In genomic region chr17:56218377-56219191, GRCm38 (mm10) we compare ENCODE assay signal across 8 mouse cellular contexts. TPM values are rescaled to one million over a fixed set of nuclear protein-coding genes. Genes with fewer than 3 reads are reported as not detected.
DNase-seq lines count a peak whose midpoint lies in the region; ATAC-seq lines count a peak whose summit lies in the region.

TSS of gene Dpp9 (minus strand) at chr17:56218905.

- WGBS in hindbrain, embryonic 12.5 days, result under 1% methylated on average over 74 of the region's 78 CpGs

- H3K9me3 ChIP-seq in hindbrain, embryonic 12.5 days (replicated peaks), result no peaks in the 10 kb centered on the region

- peak within 1 kb of the TSS; percentile 91 for H3K27ac ChIP-seq in hindbrain, embryonic 12.5 days

- peak within 1 kb of the TSS; percentile 94 for H3K9ac ChIP-seq in hindbrain, embryonic 12.5 days

- peaks cover 21% of the 10 kb centered on the region for H3K4me1 ChIP-seq in hindbrain, embryonic 12.5 days

- H3K4me2 ChIP-seq in hindbrain, embryonic 12.5 days (replicated peaks), result peak within 1 kb of the TSS; percentile 85

- H3K27me3 ChIP-seq in hindbrain, embryonic 12.5 days, result 0 out of 2 replicates have a peak, but pooled peaks cover 4% of the 10 kb centered on the region

- peak; percentile 100 for ATAC-seq in hindbrain, embryonic 12.5 days (ENCODE audit: low FRiP score)

- H3K4me3 ChIP-seq in hindbrain, embryonic 12.5 days, result peak within 1 kb of the TSS; percentile 93

- peaks cover 6% of the 10 kb centered on the region; the same call in 1 of the 2 replicates for H3K36me3 ChIP-seq in hindbrain, embryonic 12.5 days

- DNase-seq in NIH3T3 (ENCODE audit: low read depth), result peak; percentile 95
- peak; percentile 93 to 94 for DNase-seq in cerebellum, postnatal 10 days
- peak; percentile 90 to 92 for DNase-seq in frontal cortex, postnatal 10 days (ENCODE audit: low spot score in 2 of 2)
- peak; percentile 87 to 95 for DNase-seq in layer of hippocampus, postnatal 14 days (ENCODE audit: low spot score in 2 of 2)
- DNase-seq in lung, postnatal 14 days, result peak; percentile 88
- peak; percentile 91 for DNase-seq in retina, adult 2 months (ENCODE audit: low read depth, low spot score)
- DNase-seq in thymus, postnatal 36 days, result peak; percentile 83 to 89

RNA-seq across cellular contexts. Expression of gene Dpp9, which starts in this region (rescaled TPM):
- polyA plus RNA-seq in hindbrain, embryonic 12.5 days (2016; fragmentation: Nextera tagmentation; extraction: Ambion mirVana), result 38.7 and 39.2 TPM in 2 replicates
- total RNA-seq in layer of hippocampus, postnatal 14 days (2021), result 10 to 100 TPM; 49.4 to 52.4 TPM

Comparison
In these comparisons a context has a peak if more than half of its experiments do, and no peak if none do; other contexts are left out.
1. Peak in every context shown above with its lines: DNase-seq, ATAC-seq, H3K4me3 ChIP-seq and H3K27ac ChIP-seq.